Mouse (Mus musculus): ENCODE measurements around the gene Pltp. TPM values are rescaled to one million over a fixed set of nuclear protein-coding genes. Genes with fewer than 3 reads are reported as not detected.

Gene Pltp
- polyA plus RNA-seq, 1 experiment from 2014 or later = 43.9 TPM

- no peak overlapping the region for H3K27ac ChIP-seq
- H3K4me2 ChIP-seq (ENCODE audit: low read length) = no peak overlapping the region
- ATAC-seq (replicated peaks; ENCODE audit: low FRiP score, low read depth) (no peak), DNase-seq (ENCODE audit: low spot score) (no peak)
- peaks cover 43% of the 10 kb centered on the region for H3K36me3 ChIP-seq (ENCODE audit: insufficient read depth, low read length)
- no peak overlapping the region for H3K9ac ChIP-seq (ENCODE audit: low read depth, low read length)
- no peaks in the 10 kb centered on the region for H3K9me3 ChIP-seq (replicated peaks; ENCODE audit: low read length)
- no peak for TF ChIP-seq CTCF (IDR thresholded peaks at IDR 0.05; ENCODE audit: low read depth)
- no peaks in the 10 kb centered on the region; the same call in 1 of the 2 replicates for H3K4me1 ChIP-seq (replicated peaks; ENCODE audit: insufficient read depth, low read length)
- no peak overlapping the region for H3K4me3 ChIP-seq (replicated peaks; ENCODE audit: low read depth, low read length)
- WGBS = 91% methylated on average over 18 of the region's 18 CpGs
- H3K27me3 ChIP-seq (ENCODE audit: insufficient read depth, low read length) = no peaks in the 10 kb centered on the region
These were observed 65.7 kb downstream of the Pltp start for GRCm38 (mm10) chr2:164791841-164792261.

GRCm38 (mm10) chr2:164790451-164790850 is 67.1 kb downstream of the Pltp start:
- Histone ChIP-seq H3K27ac (no peak overlapping the region), H3K27me3 (ENCODE audit: insufficient read depth, low read length) (no peaks in the 10 kb centered on the region), H3K4me3 (replicated peaks; ENCODE audit: low read depth, low read length) (no peak overlapping the region), H3K9me3 (replicated peaks; ENCODE audit: low read length) (no peaks in the 10 kb centered on the region), H3K4me2 (ENCODE audit: low read length) (no peak overlapping the region), H3K4me1 (replicated peaks; ENCODE audit: insufficient read depth, low read length) (no peaks in the 10 kb centered on the region; the same call in 1 of the 2 replicates), H3K9ac (ENCODE audit: low read depth, low read length) (no peak overlapping the region), H3K36me3 (ENCODE audit: insufficient read depth, low read length) (peaks cover 30% of the 10 kb centered on the region)
- DNase-seq (ENCODE audit: low spot score) (no peak), ATAC-seq (replicated peaks; ENCODE audit: low FRiP score, low read depth) (no peak)
- TF ChIP-seq CTCF (IDR thresholded peaks at IDR 0.05; ENCODE audit: low read depth) = no peak
- 74% methylated on average over 4 of the region's 4 CpGs for WGBS

Other genes with a start within 250 kb of the Pltp start
- gene Wfdc6b, start 244.2 kb downstream of the Pltp start, polyA plus RNA-seq (2015; fragmentation: Nextera tagmentation; extraction: Ambion mirVana) = not detected in 2 replicates
- gene Wfdc8, start 244.1 kb downstream of the Pltp start, polyA plus RNA-seq (2015; fragmentation: Nextera tagmentation; extraction: Ambion mirVana) = 0.05 TPM in 1 of 2 replicates, not detected in the other
- 0.17 TPM in 1 of 2 replicates, not detected in the other for gene Wfdc16, start 218.9 kb downstream of the Pltp start, polyA plus RNA-seq (2015; fragmentation: Nextera tagmentation; extraction: Ambion mirVana)
- 0.34 and 0.38 TPM in 2 replicates for gene Wfdc10, start 201.7 kb downstream of the Pltp start, polyA plus RNA-seq (2015; fragmentation: Nextera tagmentation; extraction: Ambion mirVana)
- not detected in 2 replicates for gene Wfdc9, start 201.1 kb downstream of the Pltp start, polyA plus RNA-seq (2015; fragmentation: Nextera tagmentation; extraction: Ambion mirVana)
- gene Wfdc11, start 183.6 kb downstream of the Pltp start, polyA plus RNA-seq (2015; fragmentation: Nextera tagmentation; extraction: Ambion mirVana) = not detected in 2 replicates
- gene Wfdc13, start 172.6 kb downstream of the Pltp start, polyA plus RNA-seq (2015; fragmentation: Nextera tagmentation; extraction: Ambion mirVana) = 1.4 and 1.6 TPM in 2 replicates
- gene Spint4, start 159.2 kb downstream of the Pltp start, polyA plus RNA-seq (2015; fragmentation: Nextera tagmentation; extraction: Ambion mirVana) = 0.84 and 1.4 TPM in 2 replicates
- gene Spint5, start 142.4 kb downstream of the Pltp start, polyA plus RNA-seq (2015; fragmentation: Nextera tagmentation; extraction: Ambion mirVana) = not detected in 2 replicates
- 0.64 and 1.1 TPM in 2 replicates for gene Wfdc3, start 111.8 kb downstream of the Pltp start, polyA plus RNA-seq (2015; fragmentation: Nextera tagmentation; extraction: Ambion mirVana)
- 58.5 and 62.4 TPM in 2 replicates for gene Dnttip1, start 111.7 kb downstream of the Pltp start, polyA plus RNA-seq (2015; fragmentation: Nextera tagmentation; extraction: Ambion mirVana)
- gene Ube2c, start 87.8 kb downstream of the Pltp start, polyA plus RNA-seq (2015; fragmentation: Nextera tagmentation; extraction: Ambion mirVana) = 132 and 156 TPM in 2 replicates
- gene Tnnc2, start 77.7 kb downstream of the Pltp start, polyA plus RNA-seq (2015; fragmentation: Nextera tagmentation; extraction: Ambion mirVana) = 0.45 and 1.0 TPM in 2 replicates
- gene Snx21, start 71.9 kb downstream of the Pltp start, polyA plus RNA-seq (2015; fragmentation: Nextera tagmentation; extraction: Ambion mirVana) = 19.9 and 21.7 TPM in 2 replicates
- gene Acot8, start 52.8 kb downstream of the Pltp start, polyA plus RNA-seq (2015; fragmentation: Nextera tagmentation; extraction: Ambion mirVana) = 28.7 and 33.2 TPM in 2 replicates
- gene Zswim3, start 52.6 kb downstream of the Pltp start, polyA plus RNA-seq (2015; fragmentation: Nextera tagmentation; extraction: Ambion mirVana) = 5.2 and 5.4 TPM in 2 replicates
- gene Zswim1, start 35.0 kb downstream of the Pltp start, polyA plus RNA-seq (2015; fragmentation: Nextera tagmentation; extraction: Ambion mirVana) = 15.5 and 15.8 TPM in 2 replicates
- not detected in 2 replicates for gene Spata25, start 29.2 kb downstream of the Pltp start, polyA plus RNA-seq (2015; fragmentation: Nextera tagmentation; extraction: Ambion mirVana)
- 219 and 254 TPM in 2 replicates for gene Ctsa, start 24.8 kb downstream of the Pltp start, polyA plus RNA-seq (2015; fragmentation: Nextera tagmentation; extraction: Ambion mirVana)
- 9.2 and 9.4 TPM in 2 replicates for gene Neurl2, start 24.3 kb downstream of the Pltp start, polyA plus RNA-seq (2015; fragmentation: Nextera tagmentation; extraction: Ambion mirVana)
- gene Pcif1, start 21.6 kb upstream of the Pltp start, polyA plus RNA-seq (2015; fragmentation: Nextera tagmentation; extraction: Ambion mirVana) = 70.0 and 76.5 TPM in 2 replicates
- gene Zfp335, start 54.0 kb upstream of the Pltp start, polyA plus RNA-seq (2015; fragmentation: Nextera tagmentation; extraction: Ambion mirVana) = 7.5 and 7.6 TPM in 2 replicates
- gene Mmp9, start 83.1 kb upstream of the Pltp start, polyA plus RNA-seq (2015; fragmentation: Nextera tagmentation; extraction: Ambion mirVana) = 1.7 and 1.9 TPM in 2 replicates
- gene Slc12a5, start 103.1 kb upstream of the Pltp start, polyA plus RNA-seq (2015; fragmentation: Nextera tagmentation; extraction: Ambion mirVana) = 0.68 and 0.74 TPM in 2 replicates
- 35.6 and 38.6 TPM in 2 replicates for gene Ncoa5, start 177.2 kb upstream of the Pltp start, polyA plus RNA-seq (2015; fragmentation: Nextera tagmentation; extraction: Ambion mirVana)
- gene Cd40, start 197.9 kb upstream of the Pltp start, polyA plus RNA-seq (2015; fragmentation: Nextera tagmentation; extraction: Ambion mirVana) = 13.5 and 16.7 TPM in 2 replicates
- gene 1700025C18Rik, start 233.0 kb upstream of the Pltp start, polyA plus RNA-seq (2015; fragmentation: Nextera tagmentation; extraction: Ambion mirVana) = not detected in 2 replicates

Measured in kidney, postnatal 0 days (tissue).